Mouse (Mus musculus): Measurements from ENCODE around the gene Vezf1. TPM values are rescaled to one million over a fixed set of nuclear protein-coding genes. Genes with fewer than 3 reads are reported as not detected.

Gene Vezf1
- total and polyA plus RNA-seq, 3 experiments, result 8.0 to 20.8 TPM; not detected in 1

- H3K4me3 ChIP-seq (ENCODE audit: control insufficient read depth in 1 of 2, insufficient read depth in 1 of 2, low read depth in 2 of 2, low read length in 2 of 2), result no peak overlapping the region
- H3K9ac ChIP-seq (ENCODE audit: control insufficient read depth, low read depth, low read length, poor library complexity, severe bottlenecking), result no peak overlapping the region
- no peaks in the 10 kb centered on the region for H3K9me3 ChIP-seq (replicated peaks; ENCODE audit: insufficient read depth, low read length)
- no peak for TF ChIP-seq GATA1 (IDR thresholded peaks at IDR 0.05; ENCODE audit: low read depth, low read length)
- no peak for TF ChIP-seq MYC (IDR thresholded peaks at IDR 0.05; ENCODE audit: low read depth, low read length)
- no peak for TF ChIP-seq MYB (IDR thresholded peaks at IDR 0.05; ENCODE audit: low read depth, low read length)
- TF ChIP-seq TBP (IDR thresholded peaks at IDR 0.05; ENCODE audit: low read depth, low read length), result no peak
- TF ChIP-seq EP300 (IDR thresholded peaks at IDR 0.05; ENCODE audit: low read depth in 1 of 2, low read length in 2 of 2), result no peak
- TF ChIP-seq CHD1 (IDR thresholded peaks at IDR 0.05; ENCODE audit: low read depth, low read length), result no peak
- TF ChIP-seq TCF12 (IDR thresholded peaks at IDR 0.05; ENCODE audit: low read depth, low read length), result no peak
- TF ChIP-seq POLR2AphosphoS5 (IDR thresholded peaks at IDR 0.05; ENCODE audit: borderline replicate concordance, low read depth, low read length), result no peak
- no peak for TF ChIP-seq SMC3 (IDR thresholded peaks at IDR 0.05; ENCODE audit: low read depth, low read length)
- no peak for TF ChIP-seq MEF2A (IDR thresholded peaks at IDR 0.05; ENCODE audit: extremely low read depth, insufficient replicate concordance, low read depth, low read length, poor library complexity, severe bottlenecking)
- no peak overlapping the region for H3K27ac ChIP-seq (ENCODE audit: control insufficient read depth, low read depth, low read length)
- DNase-seq (ENCODE audit: low read depth, low spot score), result no peak
- no peaks in the 10 kb centered on the region for H3K79me2 ChIP-seq (ENCODE audit: control insufficient read depth, insufficient read depth, low read length, poor library complexity)
- no peaks in the 10 kb centered on the region for H3K36me3 ChIP-seq (ENCODE audit: control insufficient read depth in 1 of 2, insufficient read depth in 2 of 2, low read length in 2 of 2)
- H3K4me1 ChIP-seq (ENCODE audit: control insufficient read depth in 1 of 2, insufficient read depth in 2 of 2, low read length in 2 of 2), result no peaks in the 10 kb centered on the region
- H3K27me3 ChIP-seq (ENCODE audit: control insufficient read depth in 1 of 2, insufficient read depth in 2 of 2, low read length in 2 of 2), result peaks cover 0 to 1% of the 10 kb centered on the region in 2 experiments; a peak in 1 of 4 replicates
Measured at GRCm38 (mm10) chr11:88030836-88031235, 37.2 kb upstream of the Vezf1 start.

- Histone ChIP-seq H3K4me1 (ENCODE audit: control insufficient read depth in 1 of 2, insufficient read depth in 2 of 2, low read length in 2 of 2) (no peaks in the 10 kb centered on the region), H3K36me3 (ENCODE audit: control insufficient read depth in 1 of 2, insufficient read depth in 2 of 2, low read length in 2 of 2) (no peaks in the 10 kb centered on the region), H3K27ac (ENCODE audit: control insufficient read depth, low read depth, low read length) (no peak overlapping the region), H3K9ac (ENCODE audit: control insufficient read depth, low read depth, low read length, poor library complexity, severe bottlenecking) (no peak overlapping the region), H3K79me2 (ENCODE audit: control insufficient read depth, insufficient read depth, low read length, poor library complexity) (no peaks in the 10 kb centered on the region), H3K27me3 (ENCODE audit: control insufficient read depth in 1 of 2, insufficient read depth in 2 of 2, low read length in 2 of 2) (0 out of 4 replicates have a peak, but pooled peaks cover 0 to 1% of the 10 kb centered on the region in 2 experiments), H3K9me3 (replicated peaks; ENCODE audit: insufficient read depth, low read length) (no peaks in the 10 kb centered on the region), H3K4me3 (ENCODE audit: control insufficient read depth in 1 of 2, insufficient read depth in 1 of 2, low read depth in 2 of 2, low read length in 2 of 2) (no peak overlapping the region)
- no peak for TF ChIP-seq TBP (IDR thresholded peaks at IDR 0.05; ENCODE audit: low read depth, low read length)
- TF ChIP-seq CHD2 (IDR thresholded peaks at IDR 0.05; ENCODE audit: low read length), result no peak
- TF ChIP-seq MAZ (IDR thresholded peaks at IDR 0.05; ENCODE audit: low read depth, low read length), result no peak
- no peak for TF ChIP-seq NELFE (IDR thresholded peaks at IDR 0.05; ENCODE audit: low read depth, low read length)
- no peak for TF ChIP-seq CTCF (IDR thresholded peaks at IDR 0.05 in 2 of 3, conservative IDR thresholded peaks at IDR 0.05 in 1 of 3; ENCODE audit: control insufficient read depth in 1 of 3, insufficient read depth in 1 of 3, low read depth in 2 of 3, low read length in 3 of 3, poor library complexity in 1 of 3, severe bottlenecking in 1 of 3)
- no peak for TF ChIP-seq RAD21 (IDR thresholded peaks at IDR 0.05; ENCODE audit: low read depth, low read length)
- no peak for DNase-seq (ENCODE audit: low read depth, low spot score)
Measured at GRCm38 (mm10) chr11:88031753-88032152, 36.3 kb upstream of the Vezf1 start.

- Histone ChIP-seq H3K79me2 (ENCODE audit: control insufficient read depth, insufficient read depth, low read length, poor library complexity) (no peaks in the 10 kb centered on the region), H3K4me1 (ENCODE audit: control insufficient read depth in 1 of 2, insufficient read depth in 2 of 2, low read length in 2 of 2) (no peaks in the 10 kb centered on the region), H3K9me3 (replicated peaks; ENCODE audit: insufficient read depth, low read length) (no peaks in the 10 kb centered on the region), H3K27me3 (ENCODE audit: control insufficient read depth in 1 of 2, insufficient read depth in 2 of 2, low read length in 2 of 2) (no peaks in the 10 kb centered on the region), H3K4me3 (ENCODE audit: control insufficient read depth in 1 of 2, insufficient read depth in 1 of 2, low read depth in 2 of 2, low read length in 2 of 2) (no peak overlapping the region), H3K9ac (ENCODE audit: control insufficient read depth, low read depth, low read length, poor library complexity, severe bottlenecking) (no peak overlapping the region), H3K36me3 (ENCODE audit: control insufficient read depth in 1 of 2, insufficient read depth in 2 of 2, low read length in 2 of 2) (no peaks in the 10 kb centered on the region), H3K27ac (ENCODE audit: control insufficient read depth, low read depth, low read length) (no peak overlapping the region)
- DNase-seq (ENCODE audit: low read depth, low spot score), result no peak
- TF ChIP-seq MAX (IDR thresholded peaks at IDR 0.05; ENCODE audit: low read length) (no peak), ZC3H11A (IDR thresholded peaks at IDR 0.05; ENCODE audit: low read depth, low read length) (no peak), POLR2AphosphoS5 (IDR thresholded peaks at IDR 0.05; ENCODE audit: borderline replicate concordance, low read depth, low read length) (no peak), MXI1 (IDR thresholded peaks at IDR 0.05; ENCODE audit: low read depth, low read length) (no peak), MEF2A (IDR thresholded peaks at IDR 0.05; ENCODE audit: extremely low read depth, insufficient replicate concordance, low read depth, low read length, poor library complexity, severe bottlenecking) (no peak), USF2 (IDR thresholded peaks at IDR 0.05; ENCODE audit: borderline replicate concordance in 1 of 2, insufficient read depth in 1 of 2, low read depth in 1 of 2, low read length in 2 of 2) (no peak), HCFC1 (IDR thresholded peaks at IDR 0.05; ENCODE audit: low read depth, low read length) (no peak), CTCF (IDR thresholded peaks at IDR 0.05 in 2 of 3, conservative IDR thresholded peaks at IDR 0.05 in 1 of 3; ENCODE audit: control insufficient read depth in 1 of 3, insufficient read depth in 1 of 3, low read depth in 2 of 3, low read length in 3 of 3, poor library complexity in 1 of 3, severe bottlenecking in 1 of 3) (no peak), ELF1 (IDR thresholded peaks at IDR 0.05; ENCODE audit: low read depth, low read length) (no peak), TBP (IDR thresholded peaks at IDR 0.05; ENCODE audit: low read depth, low read length) (no peak)
Measured at GRCm38 (mm10) chr11:88035970-88036369, 32.1 kb upstream of the Vezf1 start.
